Mouse (Mus musculus): ENCODE data around the gene Zfyve21. TPM values are rescaled to one million over a fixed set of nuclear protein-coding genes. Genes with fewer than 3 reads are reported as not detected.
A peak's percentile ranks its signal among the peaks of the same experiment; 100 is the strongest.

Zfyve21 gene
- polyA plus RNA-seq, 1 experiment from 2014 or later, result 131 TPM

DNA sequence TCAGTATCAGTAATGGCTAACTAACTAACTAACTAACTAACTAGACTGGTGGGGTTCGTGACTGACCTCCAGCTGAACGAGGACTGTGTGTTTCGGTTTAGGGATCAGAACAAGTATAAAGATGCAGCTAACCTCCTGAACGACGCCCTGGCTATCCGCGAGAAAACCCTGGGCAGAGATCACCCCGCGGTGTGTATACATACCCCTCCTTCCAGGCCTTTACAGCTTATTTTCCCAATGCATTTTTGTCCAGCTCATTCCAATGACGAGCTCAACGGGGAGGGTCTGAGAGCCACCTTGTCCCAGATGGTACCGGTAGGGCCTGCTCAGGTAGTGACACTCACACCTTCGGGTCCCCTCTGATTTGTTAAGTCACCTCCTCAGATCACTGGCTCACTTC lies 36.1 kb upstream of the Zfyve21 start:
- no peak overlapping the region for H3K9ac ChIP-seq (ENCODE audit: low read length)
- 84% methylated on average over 13 of the region's 13 CpGs for WGBS
- H3K9me3 ChIP-seq (replicated peaks; ENCODE audit: control insufficient read depth, low read length), result no peaks in the 10 kb centered on the region
- no peak overlapping the region for H3K4me2 ChIP-seq (ENCODE audit: low read depth, low read length)
- H3K27ac ChIP-seq (ENCODE audit: low read length), result no peak overlapping the region
- peaks cover 42% of the 10 kb centered on the region for H3K36me3 ChIP-seq (ENCODE audit: control insufficient read depth, insufficient read depth, low read length)
- ATAC-seq (ENCODE audit: insufficient read depth, low FRiP score), result no peak
- H3K27me3 ChIP-seq (ENCODE audit: control insufficient read depth, insufficient read depth, low read length), result no peaks in the 10 kb centered on the region
- no peak overlapping the region for H3K4me3 ChIP-seq (replicated peaks; ENCODE audit: low read length)
- no peaks in the 10 kb centered on the region for H3K4me1 ChIP-seq (ENCODE audit: control insufficient read depth, insufficient read depth, low read length)

DNA sequence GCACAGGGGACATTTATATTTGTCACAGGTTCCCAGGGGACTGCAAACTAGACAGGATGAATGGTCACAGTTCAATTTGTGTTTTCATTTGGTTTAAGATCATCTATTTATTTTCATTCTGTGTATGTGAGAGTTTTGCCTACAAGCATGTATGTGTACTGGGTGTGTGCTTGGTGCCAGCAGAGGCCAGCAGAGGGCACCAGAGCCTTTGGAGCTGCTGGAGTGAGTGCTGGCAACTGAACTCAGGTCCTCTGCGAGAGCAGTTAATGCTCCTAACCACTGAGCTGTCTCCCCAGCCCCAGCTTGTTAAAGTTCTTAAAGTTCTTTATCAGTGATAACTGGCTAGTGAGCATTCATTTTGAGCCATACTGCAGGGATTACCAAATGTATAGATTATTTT lies 34.4 kb upstream of the Zfyve21 start:
- no peaks in the 10 kb centered on the region for H3K4me1 ChIP-seq (ENCODE audit: control insufficient read depth, insufficient read depth, low read length)
- 100% methylated on average over 1 of the region's 1 CpGs for WGBS
- H3K9ac ChIP-seq (ENCODE audit: low read length), result no peak overlapping the region
- no peak overlapping the region for H3K4me2 ChIP-seq (ENCODE audit: low read depth, low read length)
- H3K4me3 ChIP-seq (replicated peaks; ENCODE audit: low read length), result no peak overlapping the region
- ATAC-seq (ENCODE audit: insufficient read depth, low FRiP score), result no peak
- peaks cover 43% of the 10 kb centered on the region for H3K36me3 ChIP-seq (ENCODE audit: control insufficient read depth, insufficient read depth, low read length)
- H3K27ac ChIP-seq (ENCODE audit: low read length), result peak overlapping the region; percentile 72
- no peaks in the 10 kb centered on the region for H3K27me3 ChIP-seq (ENCODE audit: control insufficient read depth, insufficient read depth, low read length)
- H3K9me3 ChIP-seq (replicated peaks; ENCODE audit: control insufficient read depth, low read length), result no peaks in the 10 kb centered on the region

DNA sequence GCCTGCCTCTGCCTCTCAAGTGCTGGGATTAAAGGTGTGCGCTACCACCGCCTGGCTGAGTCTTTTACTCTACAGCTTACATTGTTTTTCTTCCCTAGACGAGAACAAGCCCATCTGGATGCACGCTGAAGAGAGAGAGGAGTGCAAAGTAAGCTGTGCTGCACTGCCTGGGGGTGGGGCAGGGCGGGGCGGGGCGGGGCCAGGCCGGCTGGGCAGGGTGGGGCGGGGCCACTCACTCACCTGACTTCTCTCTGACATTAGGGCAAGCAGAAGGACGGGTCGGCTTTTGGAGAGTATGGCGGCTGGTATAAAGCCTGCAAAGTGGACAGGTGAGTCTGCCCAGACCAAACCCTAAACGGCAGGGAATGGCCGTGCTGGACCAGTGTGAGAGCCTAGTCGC lies 28.8 kb upstream of the Zfyve21 start:
- Histone ChIP-seq H3K9ac (ENCODE audit: low read length) (no peak overlapping the region), H3K36me3 (ENCODE audit: control insufficient read depth, insufficient read depth, low read length) (peaks cover 34% of the 10 kb centered on the region), H3K27me3 (ENCODE audit: control insufficient read depth, insufficient read depth, low read length) (no peaks in the 10 kb centered on the region), H3K27ac (ENCODE audit: low read length) (no peak overlapping the region), H3K4me3 (replicated peaks; ENCODE audit: low read length) (no peak overlapping the region), H3K4me2 (ENCODE audit: low read depth, low read length) (no peak overlapping the region), H3K4me1 (ENCODE audit: control insufficient read depth, insufficient read depth, low read length) (no peaks in the 10 kb centered on the region), H3K9me3 (replicated peaks; ENCODE audit: control insufficient read depth, low read length) (no peaks in the 10 kb centered on the region)
- WGBS, result 61% methylated on average over 15 of the region's 15 CpGs
- ATAC-seq (ENCODE audit: insufficient read depth, low FRiP score), result peak; percentile 44; the same call in 1 of the 2 replicates

DNA sequence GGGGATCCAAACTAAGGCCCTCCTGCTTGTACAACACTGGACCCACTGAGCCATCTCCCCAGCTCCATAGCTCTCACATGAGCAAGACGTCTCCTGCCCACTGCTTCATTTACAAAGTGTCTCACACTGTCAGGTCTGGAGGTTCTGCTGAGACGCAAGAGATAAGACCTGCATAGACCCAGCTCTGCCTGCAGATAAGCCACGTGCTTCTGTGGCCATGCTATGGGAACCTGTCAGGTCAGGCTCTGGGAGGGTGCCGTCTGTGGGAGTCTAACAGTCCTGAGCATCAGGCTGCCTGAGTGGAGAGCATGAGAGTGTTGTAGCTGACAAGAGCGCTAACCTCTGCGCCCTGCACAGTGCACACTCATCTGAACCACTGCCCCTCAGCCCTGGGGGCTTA lies 27.0 kb upstream of the Zfyve21 start:
- ATAC-seq (ENCODE audit: insufficient read depth, low FRiP score), result no peak
- 83% methylated on average over 6 of the region's 6 CpGs for WGBS
- no peaks in the 10 kb centered on the region for H3K27me3 ChIP-seq (ENCODE audit: control insufficient read depth, insufficient read depth, low read length)

DNA sequence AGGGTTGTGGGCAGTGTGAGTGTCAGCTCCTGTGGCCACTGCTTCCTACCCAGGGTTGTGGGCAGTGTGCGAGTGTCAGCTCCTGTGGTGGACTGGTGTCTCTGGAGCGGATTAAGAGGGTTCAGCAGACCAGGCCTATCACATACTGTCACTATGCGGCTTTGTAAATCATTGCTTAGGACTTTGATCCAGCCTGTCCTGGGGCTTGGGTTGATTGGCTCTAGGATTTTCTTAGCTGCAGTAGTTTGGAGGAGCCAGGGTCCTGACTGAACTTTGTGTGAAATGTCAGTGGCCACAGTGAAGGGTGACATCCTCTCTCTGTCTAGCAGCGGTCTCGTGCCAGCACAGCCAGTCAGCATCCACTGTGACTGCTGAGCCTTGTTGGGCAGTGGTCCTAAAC lies 23.9 kb upstream of the Zfyve21 start:
- no peak overlapping the region for H3K4me2 ChIP-seq (ENCODE audit: low read depth, low read length)
- no peak overlapping the region for H3K9ac ChIP-seq (ENCODE audit: low read length)
- no peak overlapping the region for H3K4me3 ChIP-seq (replicated peaks; ENCODE audit: low read length)
- no peaks in the 10 kb centered on the region for H3K9me3 ChIP-seq (replicated peaks; ENCODE audit: control insufficient read depth, low read length)
- H3K4me1 ChIP-seq (ENCODE audit: control insufficient read depth, insufficient read depth, low read length), result peaks cover 3% of the 10 kb centered on the region; the same call in 1 of the 2 replicates
- H3K36me3 ChIP-seq (ENCODE audit: control insufficient read depth, insufficient read depth, low read length), result peaks cover 29% of the 10 kb centered on the region
- H3K27me3 ChIP-seq (ENCODE audit: control insufficient read depth, insufficient read depth, low read length), result no peaks in the 10 kb centered on the region
- WGBS, result 85% methylated on average over 5 of the region's 5 CpGs
- no peak for ATAC-seq (ENCODE audit: insufficient read depth, low FRiP score)
- no peak overlapping the region for H3K27ac ChIP-seq (ENCODE audit: low read length)

More for the DNA sequence above, 27.0 kb upstream of the Zfyve21 start:
- Histone ChIP-seq H3K4me2 (ENCODE audit: low read depth, low read length) (no peak overlapping the region), H3K27ac (ENCODE audit: low read length) (no peak overlapping the region), H3K4me3 (replicated peaks; ENCODE audit: low read length) (no peak overlapping the region), H3K9ac (ENCODE audit: low read length) (no peak overlapping the region), H3K36me3 (ENCODE audit: control insufficient read depth, insufficient read depth, low read length) (peaks cover 34% of the 10 kb centered on the region), H3K9me3 (replicated peaks; ENCODE audit: control insufficient read depth, low read length) (no peaks in the 10 kb centered on the region), H3K4me1 (ENCODE audit: control insufficient read depth, insufficient read depth, low read length) (no peaks in the 10 kb centered on the region)

DNA sequence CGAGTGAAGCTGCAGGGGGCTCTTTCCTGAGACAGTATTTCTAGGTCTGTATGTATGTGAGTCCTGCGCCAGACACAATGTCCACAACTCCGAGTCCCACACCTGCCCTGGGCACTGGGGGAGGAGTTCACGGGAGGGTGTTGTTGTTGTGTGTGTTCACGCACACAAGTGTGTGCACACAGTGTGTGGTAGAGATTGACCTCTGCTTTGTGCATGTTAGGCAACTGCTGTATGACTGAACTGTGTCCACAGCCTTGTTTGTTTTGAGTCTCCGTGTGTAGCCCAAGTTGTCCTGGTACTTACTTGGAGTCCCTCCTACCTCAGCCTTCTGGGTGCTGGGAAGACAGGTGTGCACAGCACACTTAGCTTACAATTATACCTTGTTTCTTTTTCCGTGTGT lies 23.3 kb upstream of the Zfyve21 start:
- WGBS, result 85% methylated on average over 7 of the region's 7 CpGs
- no peaks in the 10 kb centered on the region for H3K9me3 ChIP-seq (replicated peaks; ENCODE audit: control insufficient read depth, low read length)
- no peak overlapping the region for H3K4me2 ChIP-seq (ENCODE audit: low read depth, low read length)
- H3K27me3 ChIP-seq (ENCODE audit: control insufficient read depth, insufficient read depth, low read length), result no peaks in the 10 kb centered on the region
- no peak overlapping the region for H3K4me3 ChIP-seq (replicated peaks; ENCODE audit: low read length)
- H3K36me3 ChIP-seq (ENCODE audit: control insufficient read depth, insufficient read depth, low read length), result peaks cover 34% of the 10 kb centered on the region
- no peak overlapping the region for H3K27ac ChIP-seq (ENCODE audit: low read length)
- H3K9ac ChIP-seq (ENCODE audit: low read length), result no peak overlapping the region
- ATAC-seq (ENCODE audit: insufficient read depth, low FRiP score), result no peak
- peaks cover 3% of the 10 kb centered on the region; the same call in 1 of the 2 replicates for H3K4me1 ChIP-seq (ENCODE audit: control insufficient read depth, insufficient read depth, low read length)

DNA sequence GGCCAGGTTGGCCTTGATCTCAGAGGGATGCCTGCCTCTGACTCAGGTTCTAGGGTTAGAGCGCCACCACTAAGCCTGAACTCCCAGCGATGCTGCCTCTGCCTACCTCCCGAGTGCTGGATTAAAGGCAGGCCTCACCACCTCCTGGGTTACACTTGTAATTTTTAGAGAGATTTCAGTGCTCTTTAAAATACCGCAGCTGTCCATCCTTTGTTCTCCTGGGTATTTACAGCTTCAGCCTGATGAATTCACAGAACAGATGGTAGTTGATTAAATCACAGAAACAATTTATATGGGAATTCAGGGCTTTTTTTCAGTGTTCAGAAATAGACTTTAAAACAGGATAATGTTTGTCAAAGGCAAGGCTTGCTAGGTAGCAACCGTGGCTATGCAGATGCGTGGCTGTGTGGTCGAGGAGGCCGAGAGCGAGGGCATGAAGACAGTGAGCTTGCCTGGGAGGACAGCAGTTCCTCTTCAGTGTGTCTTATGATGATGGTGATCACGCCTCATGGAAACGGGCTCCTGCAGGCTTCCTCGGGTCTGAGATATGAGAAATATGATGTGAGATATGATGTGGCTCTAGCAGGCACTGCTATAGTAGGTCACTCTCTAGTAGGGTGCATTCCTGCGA lies 22.4 kb upstream of the Zfyve21 start:
- no peak for ATAC-seq (ENCODE audit: insufficient read depth, low FRiP score)
- no peaks in the 10 kb centered on the region for H3K9me3 ChIP-seq (replicated peaks; ENCODE audit: control insufficient read depth, low read length)
- WGBS, result 88% methylated on average over 13 of the region's 13 CpGs
- no peak overlapping the region for H3K27ac ChIP-seq (ENCODE audit: low read length)
- H3K27me3 ChIP-seq (ENCODE audit: control insufficient read depth, insufficient read depth, low read length), result no peaks in the 10 kb centered on the region
- H3K9ac ChIP-seq (ENCODE audit: low read length), result no peak overlapping the region
- no peak overlapping the region for H3K4me2 ChIP-seq (ENCODE audit: low read depth, low read length)
- peaks cover 3% of the 10 kb centered on the region; the same call in 1 of the 2 replicates for H3K4me1 ChIP-seq (ENCODE audit: control insufficient read depth, insufficient read depth, low read length)
- no peak overlapping the region for H3K4me3 ChIP-seq (replicated peaks; ENCODE audit: low read length)
- H3K36me3 ChIP-seq (ENCODE audit: control insufficient read depth, insufficient read depth, low read length), result peaks cover 37% of the 10 kb centered on the region

DNA sequence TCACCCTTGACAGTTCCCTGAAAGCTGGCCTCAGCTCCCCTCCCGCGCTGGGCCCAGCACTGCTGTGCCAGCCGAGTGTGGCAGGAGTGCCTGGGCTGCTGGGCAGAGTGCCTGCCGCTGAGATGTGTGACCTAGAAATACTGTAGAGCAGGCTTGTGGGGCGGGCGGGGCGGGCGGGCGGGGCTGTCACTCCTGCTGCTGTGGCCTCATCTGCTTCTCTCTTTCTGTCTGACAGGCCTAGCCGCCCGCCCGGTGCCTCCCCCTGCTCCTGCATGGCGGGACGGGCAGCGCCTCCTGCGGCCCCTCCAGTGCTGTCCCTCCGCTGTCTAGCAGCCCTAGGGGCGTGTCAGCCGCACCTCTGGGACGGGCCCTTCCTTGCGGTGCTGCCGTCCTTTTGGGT lies 19.9 kb upstream of the Zfyve21 start:
- 62% methylated on average over 22 of the region's 22 CpGs for WGBS
- no peaks in the 10 kb centered on the region for H3K9me3 ChIP-seq (replicated peaks; ENCODE audit: control insufficient read depth, low read length)
- no peaks in the 10 kb centered on the region for H3K27me3 ChIP-seq (ENCODE audit: control insufficient read depth, insufficient read depth, low read length)
- H3K4me1 ChIP-seq (ENCODE audit: control insufficient read depth, insufficient read depth, low read length), result peaks cover 3% of the 10 kb centered on the region; the same call in 1 of the 2 replicates
- H3K9ac ChIP-seq (ENCODE audit: low read length), result peak overlapping the region; percentile 16; the same call in 1 of the 2 replicates
- H3K27ac ChIP-seq (ENCODE audit: low read length), result 0 out of 2 replicates have a peak overlapping the region, but pooled peaks have one; percentile 15
- H3K36me3 ChIP-seq (ENCODE audit: control insufficient read depth, insufficient read depth, low read length), result peaks cover 36% of the 10 kb centered on the region
- peak; percentile 71; the same call in 1 of the 2 replicates for ATAC-seq (ENCODE audit: insufficient read depth, low FRiP score)
- H3K4me3 ChIP-seq (replicated peaks; ENCODE audit: low read length), result no peak overlapping the region
- H3K4me2 ChIP-seq (ENCODE audit: low read depth, low read length), result no peak overlapping the region

DNA sequence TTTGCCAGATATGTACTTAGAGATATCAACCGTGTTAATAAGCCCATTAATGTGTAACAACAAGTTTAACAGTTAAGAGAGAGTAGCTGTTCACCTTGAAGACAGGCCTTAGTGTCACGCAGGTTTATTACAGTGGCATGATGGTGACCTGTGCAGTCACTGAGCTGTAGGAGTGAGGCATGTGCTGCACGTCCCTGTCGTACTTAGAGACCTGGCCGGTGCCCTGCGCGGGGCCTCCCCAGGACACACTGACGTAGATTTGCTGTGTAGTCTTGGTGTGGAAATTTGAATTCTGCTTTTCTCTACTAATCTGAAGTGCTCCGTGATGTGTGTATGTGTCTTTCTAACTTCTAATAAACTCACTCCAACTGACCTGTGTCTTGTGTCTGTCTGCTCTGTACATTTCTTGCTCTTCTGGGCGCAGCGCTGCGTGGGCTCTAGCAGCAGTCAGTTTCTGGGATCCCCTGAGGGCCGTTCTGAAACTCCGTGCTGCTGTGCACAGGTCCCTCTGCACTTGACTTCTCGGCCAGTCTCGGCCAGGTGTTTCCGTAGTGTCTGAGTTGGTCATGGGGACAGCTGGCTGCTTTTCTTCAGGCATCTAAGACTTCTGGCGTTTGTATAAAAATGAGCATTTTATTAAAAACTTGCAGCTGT lies 19.3 kb upstream of the Zfyve21 start:
- Histone ChIP-seq H3K36me3 (ENCODE audit: control insufficient read depth, insufficient read depth, low read length) (peaks cover 36% of the 10 kb centered on the region), H3K4me3 (replicated peaks; ENCODE audit: low read length) (no peak overlapping the region), H3K4me1 (ENCODE audit: control insufficient read depth, insufficient read depth, low read length) (peaks cover 3% of the 10 kb centered on the region; the same call in 1 of the 2 replicates), H3K27me3 (ENCODE audit: control insufficient read depth, insufficient read depth, low read length) (no peaks in the 10 kb centered on the region), H3K9me3 (replicated peaks; ENCODE audit: control insufficient read depth, low read length) (no peaks in the 10 kb centered on the region), H3K27ac (ENCODE audit: low read length) (no peak overlapping the region; the same call in 1 of the 2 replicates), H3K4me2 (ENCODE audit: low read depth, low read length) (no peak overlapping the region), H3K9ac (ENCODE audit: low read length) (no peak overlapping the region)
- ATAC-seq (ENCODE audit: insufficient read depth, low FRiP score), result peak; percentile 35; the same call in 1 of the 2 replicates
- WGBS, result 90% methylated on average over 18 of the region's 18 CpGs
